Mouse (Mus musculus) regulatory T cell (primary cell): Measurements from ENCODE around the gene Actbl2.

Experiments
- in situ Hi-C: fragments of 300-600 bp; cut with MboI, MseI; formaldehyde crosslinking; loops from one replicate; pipeline ENCODE4 v1.15.1; 2025; ENCODE audit warnings: high pct_unique_total_duplicates

Actbl2 gene

GRCm38 (mm10) chr13:111254713-111255112, at the start of gene Actbl2:
Gene Actbl2 (plus strand): TSS chr13:111255013.
- in situ Hi-C loops: no loop called here

DNA sequence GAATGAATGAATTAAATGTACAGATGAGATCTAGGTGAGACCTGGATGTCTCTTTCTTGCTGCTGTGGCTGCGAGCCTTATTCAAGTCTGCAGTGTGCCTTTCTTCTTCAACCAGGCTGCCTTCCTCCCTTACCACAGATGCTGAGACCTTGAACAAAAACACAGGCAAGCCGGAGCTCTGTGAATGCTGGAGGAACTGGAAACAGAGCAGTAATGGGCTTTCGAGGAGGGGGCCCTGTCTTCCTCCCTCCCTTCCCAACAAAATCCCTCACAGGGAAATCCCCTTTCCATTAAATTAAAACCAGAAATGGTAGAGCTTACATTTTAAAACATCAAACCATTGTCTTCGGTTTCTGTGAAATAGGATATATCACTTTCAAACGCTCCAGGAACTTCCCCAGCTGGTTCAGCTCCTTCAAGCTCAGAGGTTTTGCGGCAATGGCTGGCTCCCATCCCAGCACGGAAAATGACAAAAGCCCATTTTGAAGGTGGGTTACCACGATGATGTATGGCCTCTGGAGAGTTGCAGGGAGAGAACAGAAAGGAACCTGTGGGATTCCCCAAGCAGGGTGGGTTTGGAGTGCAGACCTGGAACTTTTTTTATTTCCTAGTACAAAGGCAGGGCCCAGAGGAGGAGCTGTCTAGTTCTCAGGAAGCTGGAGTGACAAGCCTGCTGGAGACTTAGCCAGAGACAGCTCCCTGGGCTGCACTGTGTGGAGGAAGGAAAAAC, 44.0 kb upstream of the Actbl2 start:
- in situ Hi-C loops: no loop called here

GRCm38 (mm10) chr13:111228768-111229167, 26.0 kb upstream of the Actbl2 start:
- in situ Hi-C loops: no loop called here

DNA sequence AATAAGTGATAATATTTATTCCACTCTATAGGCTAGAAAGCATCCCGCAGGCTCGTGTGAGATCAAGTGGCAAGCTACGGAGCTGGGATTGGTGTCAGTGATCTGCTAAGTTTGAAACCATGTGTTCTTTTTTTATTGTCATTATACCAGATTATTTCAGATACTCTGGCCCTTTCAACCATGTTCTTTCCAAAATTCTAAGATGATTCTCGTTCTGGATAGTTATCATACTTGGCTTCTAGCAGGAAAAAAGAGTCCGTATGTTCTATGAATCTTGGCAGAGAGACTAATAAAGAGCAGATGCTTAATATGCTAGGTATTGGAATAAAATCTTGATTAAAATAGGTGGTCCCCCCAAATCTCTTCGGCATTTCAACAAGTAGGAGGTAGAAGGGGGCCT, 25.3 kb upstream of the Actbl2 start:
- in situ Hi-C loops: no loop called here

DNA sequence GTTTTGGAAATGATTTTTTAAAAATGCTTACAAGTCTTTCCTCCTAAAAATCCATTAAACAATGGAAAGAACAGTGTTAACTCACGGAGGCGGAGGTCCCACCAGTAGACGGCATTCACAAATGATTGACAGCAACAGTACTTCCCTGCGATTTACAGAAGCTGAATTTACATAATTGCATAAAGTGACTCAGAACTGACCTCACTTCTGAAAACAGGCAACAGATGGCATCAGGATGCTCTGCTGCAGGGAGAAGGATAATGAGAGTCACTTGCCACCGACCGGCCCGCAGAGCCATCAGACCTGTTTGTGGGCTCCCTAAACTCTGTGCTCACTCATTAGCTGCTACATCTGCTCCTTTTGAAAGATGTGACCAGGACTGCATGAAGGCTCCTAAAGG, 22.4 kb upstream of the Actbl2 start:
- in situ Hi-C loops: loop anchor here (10.0 kb wide), 1 partner anchor 258 kb away; no protein-coding TSS in a partner anchor

DNA sequence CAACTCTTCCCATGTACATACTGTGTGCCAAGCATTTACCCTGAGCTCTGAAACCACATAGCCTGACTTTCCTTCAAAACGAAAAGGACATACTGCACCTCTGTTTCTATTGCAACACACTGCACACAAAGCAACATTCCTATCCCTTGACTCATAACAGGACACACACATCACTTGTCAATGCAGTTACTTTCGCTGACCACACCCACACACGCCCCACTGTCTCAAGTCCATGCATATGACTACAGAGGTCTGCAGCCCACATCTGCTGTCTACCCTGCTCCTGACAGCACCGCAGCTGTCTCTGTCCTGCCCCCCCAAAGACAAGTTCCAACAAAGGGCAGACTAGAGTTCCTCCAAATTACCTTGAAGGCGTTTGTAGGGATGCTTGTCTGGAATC, 21.5 kb upstream of the Actbl2 start:
- in situ Hi-C loops: loop anchor here (10.0 kb wide), 1 partner anchor 259 kb away; no protein-coding TSS in a partner anchor

GRCm38 (mm10) chr13:111234573-111234972, 20.2 kb upstream of the Actbl2 start:
- in situ Hi-C loops: loop anchor here (10.0 kb wide), 1 partner anchor 260 kb away; no protein-coding TSS in a partner anchor

GRCm38 (mm10) chr13:111235719-111236166, 19.1 kb upstream of the Actbl2 start:
- in situ Hi-C loops: loop anchor here (5.0 to 10.0 kb wide), 2 partner anchors 261 to 843 kb away; no protein-coding TSS in a partner anchor

- in situ Hi-C loops: loop anchor here (5.0 to 10.0 kb wide), 2 partner anchors 262 to 844 kb away; no protein-coding TSS in a partner anchor
Observed at GRCm38 (mm10) chr13:111236461-111236864, 18.4 kb upstream of the Actbl2 start.

DNA sequence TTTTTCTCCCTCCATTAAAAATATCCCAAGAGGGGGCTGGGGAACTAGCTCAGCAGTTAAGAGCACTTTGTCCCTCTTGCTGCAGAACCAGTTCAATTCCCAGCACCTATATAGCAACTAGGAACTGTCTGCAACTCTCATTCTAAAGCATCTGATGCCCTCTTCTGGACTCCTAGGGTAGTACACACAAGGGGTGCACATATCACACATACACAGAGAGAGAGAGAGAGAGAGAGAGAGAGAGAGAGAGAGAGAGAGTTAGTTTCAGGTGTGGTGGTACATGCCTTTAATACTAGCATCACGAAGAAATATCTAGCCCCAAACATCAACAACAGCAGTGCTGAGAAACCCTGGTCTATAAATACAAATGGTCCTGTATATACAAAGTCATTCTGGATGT, 17.5 kb upstream of the Actbl2 start:
- in situ Hi-C loops: loop anchor here (5.0 to 10.0 kb wide), 2 partner anchors 262 to 845 kb away; no protein-coding TSS in a partner anchor

GRCm38 (mm10) chr13:111237865-111238465, 16.8 kb upstream of the Actbl2 start:
- in situ Hi-C loops: loop anchor here (5.0 to 10.0 kb wide), 2 partner anchors 263 to 846 kb away; no protein-coding TSS in a partner anchor

- in situ Hi-C loops: no loop called here
Observed at GRCm38 (mm10) chr13:111251106-111251505, 3.7 kb upstream of the Actbl2 start.

DNA sequence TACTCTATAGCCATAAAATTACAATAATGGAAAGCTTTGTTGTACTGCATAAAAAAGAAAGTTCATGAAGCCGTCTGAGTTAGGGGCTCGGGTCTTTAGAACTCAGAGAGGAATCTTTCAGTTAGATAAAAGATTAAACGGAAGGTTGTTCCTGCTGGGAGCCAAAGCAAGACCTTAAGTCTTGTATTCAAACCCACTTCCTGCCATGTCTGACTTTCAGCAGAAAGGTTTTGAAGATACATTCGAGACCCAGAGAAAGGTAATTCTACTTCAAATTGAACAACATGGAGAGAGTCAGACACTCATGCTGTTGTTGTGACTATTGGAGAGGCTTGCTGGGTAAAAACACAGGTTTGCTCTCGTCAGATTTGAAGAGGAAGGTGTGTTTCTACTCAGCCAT, 3.0 kb upstream of the Actbl2 start:
- in situ Hi-C loops: no loop called here

GRCm38 (mm10) chr13:111258016-111258415, 3.2 kb downstream of the Actbl2 start:
- in situ Hi-C loops: no loop called here

- in situ Hi-C loops: no loop called here
Observed at GRCm38 (mm10) chr13:111258424-111259092, 3.7 kb downstream of the Actbl2 start.

DNA sequence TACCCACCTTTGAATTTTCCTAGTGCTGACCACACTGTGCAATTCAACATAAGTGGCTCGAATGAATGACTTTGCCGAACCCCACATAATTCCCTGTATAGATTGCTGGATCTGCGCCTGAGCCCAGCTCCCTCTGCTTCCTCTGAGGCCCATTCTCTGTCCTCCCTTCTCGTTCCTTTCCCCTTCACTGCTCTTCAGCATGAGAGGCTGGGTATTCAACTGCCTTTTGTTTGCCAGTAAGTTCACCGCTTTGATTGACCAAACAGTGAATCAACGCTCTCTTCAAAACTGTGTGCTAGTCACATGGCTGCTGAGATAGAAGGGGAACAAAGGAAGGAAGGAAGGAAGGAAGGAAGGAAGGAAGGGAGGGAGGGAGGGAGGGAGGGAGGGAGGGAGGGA, 4.3 kb downstream of the Actbl2 start:
- in situ Hi-C loops: no loop called here

DNA sequence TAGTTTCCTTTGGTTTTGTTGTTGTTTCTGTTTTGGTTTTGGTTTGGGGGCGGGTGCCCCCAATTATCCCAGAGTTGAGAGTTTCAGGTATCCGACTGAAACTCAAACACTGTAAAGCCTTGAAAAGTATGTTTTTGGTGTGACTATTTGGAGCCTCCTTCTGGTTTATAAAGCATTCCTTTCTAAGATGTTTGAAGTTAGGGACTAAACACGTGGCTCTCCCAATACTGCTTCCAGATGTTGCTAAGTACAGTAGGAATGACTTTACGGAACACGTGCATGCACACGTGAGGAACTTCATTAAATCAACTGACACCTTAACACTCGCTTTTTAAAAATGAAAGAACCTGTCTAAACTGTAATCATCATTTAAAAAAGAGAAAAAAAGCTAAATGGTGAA, 4.9 kb downstream of the Actbl2 start:
- in situ Hi-C loops: loop anchor here (10.0 kb wide), 1 partner anchor 145 kb away; no protein-coding TSS in a partner anchor

DNA sequence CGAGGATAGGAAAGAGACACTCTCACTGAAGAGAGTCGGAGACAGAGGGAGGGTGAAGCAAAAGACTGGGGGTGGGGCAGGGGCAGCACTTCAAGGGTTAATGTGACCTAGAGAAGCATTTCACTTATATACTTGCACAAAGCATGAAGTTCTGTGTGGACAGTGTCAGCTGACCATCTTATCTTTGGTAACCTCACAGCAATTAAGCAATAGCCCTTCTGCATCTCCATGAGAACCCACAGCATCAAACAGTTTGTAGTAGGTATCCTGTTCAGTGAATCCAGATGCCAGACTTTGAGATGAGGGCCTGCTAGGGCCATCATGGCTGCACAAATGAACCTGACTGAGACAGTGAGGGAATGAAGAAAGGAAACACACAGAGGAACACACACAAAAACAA, 8.4 kb downstream of the Actbl2 start:
- in situ Hi-C loops: loop anchor here (10.0 kb wide), 1 partner anchor 142 kb away; no protein-coding TSS in a partner anchor

DNA sequence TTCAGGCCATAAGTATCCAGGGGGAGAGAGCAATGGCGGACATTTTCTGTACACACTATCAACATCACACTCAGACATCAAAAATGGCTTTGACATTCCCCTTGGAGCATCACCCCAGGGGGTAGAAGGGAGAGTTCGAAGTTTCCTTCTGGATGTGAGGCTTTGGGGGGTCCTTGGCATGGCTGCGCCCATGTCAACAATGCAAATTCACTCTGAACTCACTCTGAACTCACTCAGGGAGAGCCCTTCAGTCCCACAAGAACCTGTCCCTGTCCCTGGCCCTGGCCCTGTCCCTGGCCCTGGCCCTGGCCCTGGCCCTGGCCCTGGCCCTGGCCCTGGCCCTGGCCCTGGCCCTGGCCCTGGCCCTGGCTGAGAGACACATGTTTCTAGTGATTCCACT, 8.9 kb downstream of the Actbl2 start:
- in situ Hi-C loops: loop anchor here (10.0 kb wide), 1 partner anchor 141 kb away; no protein-coding TSS in a partner anchor

- in situ Hi-C loops: loop anchor here (10.0 kb wide), 1 partner anchor 139 kb away; no protein-coding TSS in a partner anchor
Observed at GRCm38 (mm10) chr13:111265231-111266000, 10.6 kb downstream of the Actbl2 start.

- in situ Hi-C loops: loop anchor here (10.0 kb wide), 1 partner anchor 138 kb away; no protein-coding TSS in a partner anchor
Observed at GRCm38 (mm10) chr13:111266855-111267254, 12.0 kb downstream of the Actbl2 start.
